Mouse (Mus musculus) brain, adult 2 months (tissue): ENCODE results near the gene Fcer1g.
"Not testable (repeated sequence)": the region's sequence is repeated elsewhere in the genome, so short reads cannot be mapped to it uniquely, and the experiment has no call there.

Experiments used
- DNase-seq: peaks from one replicate; pipeline ENCODE4 v3.0.0; 2011; ENCODE audit warnings: low read depth, low spot score

Gene Fcer1g

GRCm38 (mm10) chr1:171245353-171245752 lies 11.2 kb upstream of the Fcer1g start:
- DNase-seq: no peak

DNA sequence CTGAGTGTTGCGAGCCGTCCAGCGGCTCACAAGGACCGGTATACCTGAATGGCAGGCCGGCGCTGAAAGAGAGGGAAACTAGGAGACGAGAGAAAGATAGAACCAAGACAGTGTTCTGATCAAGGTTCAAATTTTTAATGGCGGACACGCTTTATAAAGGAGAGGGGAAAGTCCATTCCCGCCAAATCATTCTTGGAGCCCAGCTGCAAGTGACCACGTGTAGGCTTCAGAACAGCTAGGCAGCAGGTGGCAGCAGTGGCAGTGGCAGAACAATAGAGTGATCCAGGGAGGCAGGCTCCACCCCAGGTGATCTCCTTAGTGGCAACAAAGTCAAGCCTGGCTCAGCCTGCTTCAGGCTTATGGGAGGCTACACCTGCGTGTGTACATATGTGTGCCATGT lies 7.8 kb upstream of the Fcer1g start:
- DNase-seq: not testable (repeated sequence)

- no peak for DNase-seq
Measured at GRCm38 (mm10) chr1:171240911-171241310, 6.7 kb upstream of the Fcer1g start.

- DNase-seq: no peak
Measured at GRCm38 (mm10) chr1:171239992-171240744, 6.0 kb upstream of the Fcer1g start.

DNA sequence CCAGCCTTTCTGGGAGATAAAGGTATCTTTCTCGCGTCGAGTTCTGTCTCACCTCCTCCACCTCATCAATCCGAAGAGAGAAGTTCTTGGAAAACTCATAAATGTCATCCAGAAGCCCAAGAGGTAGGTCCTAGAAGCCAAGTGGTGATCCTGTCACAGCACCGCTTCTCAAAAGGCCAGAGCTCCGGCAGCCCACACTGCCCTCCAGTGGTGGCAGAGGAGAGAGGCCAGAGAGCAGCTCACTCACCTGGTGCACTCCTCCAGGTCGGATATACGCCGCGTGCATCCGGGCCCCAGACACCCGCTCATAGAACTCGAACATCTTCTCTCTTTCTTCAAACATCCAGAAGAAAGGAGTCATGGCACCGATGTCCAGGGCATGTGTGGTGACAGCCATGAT lies 4.3 kb upstream of the Fcer1g start:
- peak; percentile 62 for DNase-seq

DNA sequence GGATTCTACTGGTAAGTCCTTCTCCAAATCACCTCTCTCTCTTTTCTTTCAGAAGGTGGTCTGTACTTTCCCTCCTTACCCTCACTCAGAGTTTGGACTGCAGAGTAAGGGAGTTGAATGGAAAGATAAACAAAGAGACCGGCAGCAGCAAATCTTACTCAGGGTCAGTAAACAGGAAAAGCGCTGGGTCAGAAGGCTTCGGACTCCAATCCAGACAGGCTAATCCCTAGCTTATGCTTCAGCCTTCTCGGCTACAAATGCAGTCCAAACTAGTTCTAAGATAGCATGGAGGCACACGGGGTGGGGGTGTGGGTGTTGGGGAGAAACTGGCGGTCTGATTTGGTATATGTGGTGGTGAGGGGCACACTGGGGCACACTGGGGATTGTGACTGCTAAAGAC lies 3.3 kb upstream of the Fcer1g start:
- no peak for DNase-seq

GRCm38 (mm10) chr1:171235791-171236190 lies 1.6 kb upstream of the Fcer1g start:
- DNase-seq: no peak

GRCm38 (mm10) chr1:171234538-171234937 lies 373 bp upstream of the Fcer1g start:
- DNase-seq: no peak

GRCm38 (mm10) chr1:171232800-171233730 lies 1.1 kb downstream of the Fcer1g start:
- DNase-seq: no peak

DNA sequence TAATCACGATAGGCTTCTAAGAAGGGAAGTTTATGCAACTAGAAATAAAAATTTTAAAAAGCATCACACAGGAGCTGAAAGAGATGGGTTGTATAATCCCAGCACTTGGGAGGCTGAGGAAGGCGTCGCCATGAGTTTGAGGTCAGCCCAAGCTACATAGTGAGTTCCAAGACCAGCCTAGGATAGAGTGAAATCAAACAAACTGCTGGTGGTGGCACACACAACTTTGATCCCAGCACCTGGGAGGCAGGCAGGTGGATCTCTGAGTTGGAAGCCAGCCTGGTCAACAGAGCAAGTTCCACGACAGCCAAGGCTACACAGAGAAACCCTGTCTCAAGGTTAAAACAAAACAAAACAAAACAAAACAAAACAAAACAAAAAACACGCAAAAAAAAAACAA lies 1.8 kb downstream of the Fcer1g start:
- no peak for DNase-seq

GRCm38 (mm10) chr1:171231844-171232243 lies 2.3 kb downstream of the Fcer1g start:
- no peak for DNase-seq

GRCm38 (mm10) chr1:171230215-171230614 lies 4.0 kb downstream of the Fcer1g start:
- DNase-seq: no peak

GRCm38 (mm10) chr1:171229750-171230149 lies 4.4 kb downstream of the Fcer1g start:
- DNase-seq: no peak

- DNase-seq: no peak
Measured at GRCm38 (mm10) chr1:171227879-171228278, 6.3 kb downstream of the Fcer1g start.

DNA sequence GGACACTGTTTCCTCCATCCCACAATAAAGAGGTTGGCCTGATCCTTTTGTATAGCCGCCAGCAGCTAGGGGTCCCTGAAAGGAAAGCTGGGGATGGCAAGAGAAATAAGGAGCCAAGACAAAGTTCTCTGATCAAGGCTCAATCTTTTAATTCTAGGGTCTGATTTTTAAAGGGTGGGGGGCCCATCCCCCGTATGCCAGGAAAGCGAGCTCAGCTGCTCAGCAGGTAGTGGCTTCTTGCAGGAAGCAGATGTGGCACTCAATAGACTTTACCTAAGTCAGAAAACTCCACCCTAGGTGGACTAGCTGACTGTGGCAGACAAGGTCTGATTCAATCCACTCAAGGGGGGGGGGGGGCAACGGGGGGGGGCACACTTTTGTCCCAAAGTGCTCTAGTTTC lies 7.4 kb downstream of the Fcer1g start:
- DNase-seq: no peak

GRCm38 (mm10) chr1:171224857-171225256 lies 9.3 kb downstream of the Fcer1g start, which contains the start of gene Apoa2:
Gene Apoa2, plus strand, starts transcription at chr1:171225054.
- no peak for DNase-seq

- DNase-seq: no peak
Measured at GRCm38 (mm10) chr1:171223796-171224195, 10.4 kb downstream of the Fcer1g start.

GRCm38 (mm10) chr1:171223168-171223567 lies 11.0 kb downstream of the Fcer1g start:
- DNase-seq: no peak

GRCm38 (mm10) chr1:171222238-171223155 lies 11.7 kb downstream of the Fcer1g start, which contains the start of gene Tomm40l:
Gene Tomm40l, minus strand, starts transcription at chr1:171222514.
- peak; percentile 100 for DNase-seq

DNA sequence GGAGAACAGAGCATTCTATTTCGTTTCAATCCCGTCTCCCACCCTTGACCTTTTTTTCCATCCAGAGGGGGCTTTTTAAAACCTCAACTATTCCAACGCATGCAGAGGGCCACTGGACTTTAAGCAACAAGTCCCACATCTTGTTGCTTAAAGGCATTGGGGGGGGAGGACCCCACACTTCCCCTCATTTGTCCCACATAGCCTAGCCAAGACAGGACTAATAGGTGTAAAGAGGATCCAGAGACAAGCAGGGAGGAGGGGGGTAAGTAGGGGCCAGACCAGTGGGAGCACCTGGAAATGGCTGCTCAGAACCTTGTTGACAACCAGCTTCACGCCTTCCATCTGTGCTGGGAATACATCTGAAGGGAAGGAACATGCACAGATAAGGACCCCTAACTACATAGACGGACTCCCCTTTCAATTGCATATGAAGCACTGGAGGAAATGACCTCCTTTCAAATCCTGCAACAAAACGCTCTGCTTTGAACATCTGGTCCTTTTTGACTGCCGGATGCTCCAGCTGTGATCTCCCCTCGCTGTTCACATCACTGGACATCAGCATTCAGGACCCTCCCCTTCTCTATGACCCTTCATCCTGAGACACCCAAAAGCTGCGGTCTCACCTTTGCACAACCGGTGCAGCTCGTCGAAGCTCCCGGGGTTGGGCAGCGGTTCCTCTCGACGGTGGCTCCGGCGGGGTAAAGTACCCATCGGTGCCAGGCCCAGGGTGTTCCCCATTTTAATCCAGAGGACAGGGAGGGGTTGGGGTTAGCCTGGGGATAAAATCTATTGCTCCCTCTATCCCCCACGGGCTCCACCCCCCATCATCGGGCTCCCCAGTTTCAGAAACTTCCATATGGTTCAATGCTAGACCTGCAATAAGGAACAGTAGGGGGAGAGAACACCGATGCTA lies 12.6 kb downstream of the Fcer1g start:
- no peak for DNase-seq
